Mouse (Mus musculus) lung, embryonic 16.5 days (tissue): ENCODE measurements at regions not wholly inside any gene's neighbourhood (a gene's known extent, or its start where the extent isn't known, plus 50 kb on each side); places are given as distances from the start of the nearest gene placed in this dataset.

Source experiments
- ATAC-seq: fragments of 200-750 bp; cut with Nextera tagmentation; 2 replicates; pipeline ENCODE4 v1.8.0; 2017; ENCODE audit warnings: low read depth, mild to moderate bottlenecking, moderate library complexity
- H3K27ac ChIP-seq: fragments of 300-500 bp; sonication (generic); 2 replicates; pipeline ENCODE4 v1.5.1; 2014; ENCODE audit warnings: mild to moderate bottlenecking, control low read depth, low read length
- H3K27me3 ChIP-seq: fragments of 300-500 bp; sonication (generic); 2 replicates; pipeline ENCODE4 v1.6.1; 2014; ENCODE audit warnings: low read depth, low read length, mixed read lengths; ENCODE audit not compliant: control insufficient read depth, insufficient read depth
- H3K36me3 ChIP-seq: fragments of 300-500 bp; sonication (generic); 2 replicates; pipeline ENCODE4 v1.6.1; 2014; ENCODE audit warnings: low read length; ENCODE audit not compliant: control insufficient read depth, insufficient read depth
- H3K4me1 ChIP-seq: fragments of 300-500 bp; sonication (generic); replicated peaks from 2 replicates; pipeline ENCODE4 v1.6.1; 2014; ENCODE audit warnings: low read length, mixed read lengths; ENCODE audit not compliant: control insufficient read depth, insufficient read depth
- H3K4me2 ChIP-seq: fragments of 300-500 bp; sonication (generic); 2 replicates; pipeline ENCODE4 v1.6.1; 2014; ENCODE audit warnings: low read depth, low read length, control low read depth
- H3K4me3 ChIP-seq: fragments of 300-500 bp; sonication (generic); 2 replicates; pipeline ENCODE4 v1.5.1; 2014; ENCODE audit warnings: mild to moderate bottlenecking, low read length, control low read depth
- H3K9ac ChIP-seq: fragments of 300-500 bp; sonication (generic); 2 replicates; pipeline ENCODE4 v1.6.1; 2014; ENCODE audit warnings: low read length, control low read depth
- H3K9me3 ChIP-seq: fragments of 300-500 bp; sonication (generic); 2 replicates; pipeline ENCODE4 v1.6.1; 2016; ENCODE audit warnings: low read length; ENCODE audit not compliant: control insufficient read depth
- WGBS: fragments of 180-500 bp; shearing (Covaris S2); extraction: QIAGEN DNeasy Blood & Tissue Kit; methylation state at CpG from one replicate; pipeline ENCODE4 v1.1.7; 2014; 5-methylcytosine and 5-hydroxymethylcytosine counted together

- Histone ChIP-seq H3K36me3 (no peaks in the 10 kb centered on the region), H3K4me3 (no peak overlapping the region), H3K4me2 (no peak overlapping the region), H3K9ac (no peak overlapping the region), H3K27me3 (no peaks in the 10 kb centered on the region), H3K9me3 (no peaks in the 10 kb centered on the region), H3K27ac (no peak overlapping the region), H3K4me1 (no peaks in the 10 kb centered on the region)
- WGBS = 66% methylated on average over 2 of the region's 2 CpGs
- ATAC-seq = no peak
Observed at GRCm38 (mm10) chr6:111932596-111932995, 341.0 kb upstream of the Lmcd1 start.

DNA sequence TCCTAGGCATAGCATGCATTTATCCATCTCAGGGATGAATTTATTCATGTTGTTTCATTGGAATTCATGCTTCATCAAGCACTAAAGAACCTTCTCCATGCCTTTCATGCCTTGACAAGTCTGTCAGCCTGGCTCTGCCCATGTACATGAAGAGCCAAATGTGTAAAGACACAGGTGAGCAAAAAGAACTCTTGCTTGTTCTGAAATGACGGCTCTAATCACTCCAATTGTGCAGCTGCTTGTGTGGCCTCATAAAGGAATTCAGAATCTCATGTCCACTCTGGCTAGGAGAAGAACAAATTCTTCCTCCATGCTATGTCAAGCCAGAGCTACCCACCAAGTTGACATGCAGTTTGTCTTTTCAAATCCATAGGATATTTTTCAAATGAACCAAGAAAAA, 319.2 kb upstream of the Lmcd1 start:
- Histone ChIP-seq H3K9me3 (no peaks in the 10 kb centered on the region), H3K4me2 (no peak overlapping the region), H3K36me3 (no peaks in the 10 kb centered on the region), H3K4me3 (no peak overlapping the region), H3K27me3 (no peaks in the 10 kb centered on the region), H3K27ac (no peak overlapping the region), H3K4me1 (no peaks in the 10 kb centered on the region), H3K9ac (no peak overlapping the region)
- 80% methylated on average over 1 of the region's 1 CpGs for WGBS
- ATAC-seq = no peak

DNA sequence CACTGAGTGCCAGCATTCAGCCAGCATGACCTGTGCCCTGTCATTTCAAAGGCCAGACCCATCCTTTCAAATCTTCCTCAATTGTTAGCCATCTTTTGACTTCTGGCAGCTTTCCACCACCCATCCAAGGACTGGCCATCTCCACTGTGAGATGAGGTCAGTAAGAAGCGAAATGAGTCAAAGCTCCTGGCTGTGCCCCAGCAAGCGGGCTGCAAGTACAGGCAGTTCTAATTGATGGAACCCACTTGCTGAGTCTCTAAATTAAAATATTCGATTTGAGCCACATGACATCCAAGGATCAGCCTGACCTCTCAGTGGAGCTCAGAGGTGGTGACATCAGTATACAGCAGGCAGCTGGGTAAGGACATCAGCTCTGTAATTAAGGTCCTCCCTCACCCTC, 307.8 kb upstream of the Lmcd1 start:
- H3K4me2 ChIP-seq = no peak overlapping the region
- no peak for ATAC-seq
- H3K4me3 ChIP-seq = no peak overlapping the region
- no peaks in the 10 kb centered on the region for H3K9me3 ChIP-seq
- no peaks in the 10 kb centered on the region for H3K4me1 ChIP-seq
- no peak overlapping the region for H3K9ac ChIP-seq
- no peak overlapping the region for H3K27ac ChIP-seq
- H3K36me3 ChIP-seq = no peaks in the 10 kb centered on the region
- 66% methylated on average over 3 of the region's 3 CpGs for WGBS
- no peaks in the 10 kb centered on the region for H3K27me3 ChIP-seq

DNA sequence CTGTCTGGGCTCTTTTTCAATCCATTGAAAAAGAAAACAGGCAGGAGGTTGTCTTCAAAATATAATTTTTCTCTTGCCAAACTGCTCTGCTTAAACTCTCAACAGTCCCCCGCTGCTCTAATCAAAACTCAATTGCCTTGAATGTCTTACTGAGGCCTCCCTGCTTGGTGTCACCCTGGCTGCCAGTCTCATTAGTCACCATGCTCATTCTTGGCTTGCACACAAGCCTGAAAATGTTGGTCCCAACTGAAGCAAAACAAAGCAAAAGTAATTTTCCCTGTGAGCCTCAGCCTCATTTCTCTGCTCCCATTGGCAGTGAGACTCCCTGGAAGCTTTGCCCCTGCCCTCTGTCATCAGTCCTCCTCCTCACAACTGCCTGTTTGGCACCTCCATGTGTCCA, 288.1 kb upstream of the Lmcd1 start:
- 32% methylated on average over 1 of the region's 1 CpGs for WGBS
- Histone ChIP-seq H3K4me2 (no peak overlapping the region), H3K9ac (no peak overlapping the region), H3K4me1 (peaks cover 5% of the 10 kb centered on the region; the same call in 1 of the 2 replicates), H3K27ac (0 out of 2 replicates have a peak overlapping the region, but pooled peaks have one; percentile 21), H3K4me3 (no peak overlapping the region), H3K9me3 (no peaks in the 10 kb centered on the region), H3K27me3 (no peaks in the 10 kb centered on the region), H3K36me3 (no peaks in the 10 kb centered on the region)
- ATAC-seq = no peak; the same call in 1 of the 2 replicates

- H3K9ac ChIP-seq = no peak overlapping the region
- no peaks in the 10 kb centered on the region for H3K36me3 ChIP-seq
- no peaks in the 10 kb centered on the region for H3K4me1 ChIP-seq
- no peak for ATAC-seq
- WGBS = 65% methylated on average over 3 of the region's 3 CpGs
- H3K4me3 ChIP-seq = no peak overlapping the region
- no peaks in the 10 kb centered on the region for H3K9me3 ChIP-seq
- H3K4me2 ChIP-seq = no peak overlapping the region
- no peaks in the 10 kb centered on the region for H3K27me3 ChIP-seq
- H3K27ac ChIP-seq = no peak overlapping the region
Observed at GRCm38 (mm10) chr6:111995823-111996222, 277.7 kb upstream of the Lmcd1 start.

GRCm38 (mm10) chr6:112003784-112004471, 269.6 kb upstream of the Lmcd1 start:
- H3K9me3 ChIP-seq = no peaks in the 10 kb centered on the region
- no peaks in the 10 kb centered on the region for H3K4me1 ChIP-seq
- no peaks in the 10 kb centered on the region for H3K36me3 ChIP-seq
- H3K27me3 ChIP-seq = no peaks in the 10 kb centered on the region
- WGBS = 87% methylated on average over 3 of the region's 3 CpGs
- H3K4me3 ChIP-seq = no peak overlapping the region
- no peak overlapping the region for H3K27ac ChIP-seq
- H3K9ac ChIP-seq = no peak overlapping the region
- H3K4me2 ChIP-seq = no peak overlapping the region
- ATAC-seq = no peak

GRCm38 (mm10) chr6:112026261-112027205, 247.0 kb upstream of the Lmcd1 start:
- no peak overlapping the region for H3K4me3 ChIP-seq
- H3K4me1 ChIP-seq = no peaks in the 10 kb centered on the region
- no peaks in the 10 kb centered on the region for H3K36me3 ChIP-seq
- no peaks in the 10 kb centered on the region for H3K27me3 ChIP-seq
- WGBS = 31% methylated on average over 1 of the region's 1 CpGs
- H3K9ac ChIP-seq = no peak overlapping the region
- ATAC-seq = peak; percentile 78
- no peaks in the 10 kb centered on the region for H3K9me3 ChIP-seq
- H3K4me2 ChIP-seq = no peak overlapping the region
- H3K27ac ChIP-seq = no peak overlapping the region

GRCm38 (mm10) chr6:112050548-112051184, 222.9 kb upstream of the Lmcd1 start:
- H3K27ac ChIP-seq = peak overlapping the region; percentile 16; the same call in 1 of the 2 replicates
- H3K36me3 ChIP-seq = no peaks in the 10 kb centered on the region
- H3K4me1 ChIP-seq = no peaks in the 10 kb centered on the region
- no peak overlapping the region for H3K4me2 ChIP-seq
- 68% methylated on average over 6 of the region's 6 CpGs for WGBS
- H3K9ac ChIP-seq = no peak overlapping the region
- H3K9me3 ChIP-seq = no peaks in the 10 kb centered on the region
- no peak overlapping the region for H3K4me3 ChIP-seq
- peak; percentile 90 for ATAC-seq
- no peaks in the 10 kb centered on the region for H3K27me3 ChIP-seq

DNA sequence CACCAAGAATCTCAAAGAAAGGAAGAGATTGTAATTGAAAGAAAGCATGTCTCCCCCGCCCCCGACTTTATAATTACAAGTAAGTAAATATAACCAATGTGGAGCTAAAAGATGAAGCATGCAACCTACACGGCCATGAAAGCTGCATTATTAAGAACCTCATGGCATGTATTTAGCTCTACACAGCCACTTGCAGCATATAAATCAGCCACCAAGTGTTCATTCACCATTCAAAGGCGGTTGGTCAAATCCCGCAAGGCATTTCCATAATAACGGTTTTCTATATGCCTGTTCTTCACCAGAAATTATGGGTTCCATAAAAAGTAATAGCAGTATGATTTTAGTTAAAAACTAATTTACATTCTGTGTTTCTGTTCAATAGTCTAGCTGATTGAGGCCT, 221.4 kb upstream of the Lmcd1 start:
- Histone ChIP-seq H3K4me3 (no peak overlapping the region), H3K4me1 (no peaks in the 10 kb centered on the region), H3K9ac (no peak overlapping the region), H3K27ac (no peak overlapping the region), H3K9me3 (no peaks in the 10 kb centered on the region), H3K36me3 (no peaks in the 10 kb centered on the region), H3K27me3 (no peaks in the 10 kb centered on the region), H3K4me2 (no peak overlapping the region)
- WGBS = 83% methylated on average over 6 of the region's 6 CpGs
- ATAC-seq = no peak
